Mouse (Mus musculus): ENCODE data around the gene Krt84. TPM values are rescaled to one million over a fixed set of nuclear protein-coding genes. Genes with fewer than 3 reads are reported as not detected.
"Not testable (repeated sequence)": the region's sequence is repeated elsewhere in the genome, so short reads cannot be mapped to it uniquely, and the experiment has no call there.

Gene Krt84
- total RNA-seq (2021) = not detected

- no peak for DNase-seq (ENCODE audit: low spot score)
- intact Hi-C loops (cut with DNase I) = no loop called here
These were observed at the start of gene Krt84 for GRCm38 (mm10) chr15:101532720-101533119. TSS of gene Krt84 (minus strand) at chr15:101532820.

GRCm38 (mm10) chr15:101581701-101582100 lies 49.1 kb upstream of the Krt84 start:
- DNase-seq (ENCODE audit: low spot score) = no peak
- intact Hi-C loops (cut with DNase I) = no loop called here

GRCm38 (mm10) chr15:101575506-101575905 lies 42.9 kb upstream of the Krt84 start:
- DNase-seq (ENCODE audit: low spot score) = no peak
- intact Hi-C loops (cut with DNase I) = no loop called here

- intact Hi-C loops (cut with DNase I) = no loop called here
- no peak for DNase-seq (ENCODE audit: low spot score)
These were observed 41.3 kb upstream of the Krt84 start, which contains the start of gene Krt75 for GRCm38 (mm10) chr15:101573796-101574345. TSS of gene Krt75 (minus strand) at chr15:101573904.

GRCm38 (mm10) chr15:101567780-101568179 lies 35.2 kb upstream of the Krt84 start:
- intact Hi-C loops (cut with DNase I) = no loop called here
- DNase-seq (ENCODE audit: low spot score) = no peak

- DNase-seq (ENCODE audit: low spot score) = no peak
- intact Hi-C loops (cut with DNase I) = no loop called here
These were observed 30.2 kb upstream of the Krt84 start, which contains the start of gene Krt90 for GRCm38 (mm10) chr15:101562850-101563249. TSS of gene Krt90 (minus strand) at chr15:101562950.

GRCm38 (mm10) chr15:101558034-101558646 lies 25.5 kb upstream of the Krt84 start:
- DNase-seq (ENCODE audit: low spot score) = no peak
- intact Hi-C loops (cut with DNase I) = no loop called here

- DNase-seq (ENCODE audit: low spot score) = no peak
- intact Hi-C loops (cut with DNase I) = no loop called here
These were observed 20.5 kb upstream of the Krt84 start for GRCm38 (mm10) chr15:101553169-101553568.

- intact Hi-C loops (cut with DNase I) = no loop called here
- no peak for DNase-seq (ENCODE audit: low spot score)
These were observed 19.6 kb upstream of the Krt84 start for GRCm38 (mm10) chr15:101552188-101552587.

GRCm38 (mm10) chr15:101550567-101550966 lies 17.9 kb upstream of the Krt84 start, which contains the start of gene Krt82:
TSS of gene Krt82 (minus strand) at chr15:101550667.
- intact Hi-C loops (cut with DNase I) = no loop called here
- DNase-seq (ENCODE audit: low spot score) = no peak

GRCm38 (mm10) chr15:101544478-101544877 lies 11.9 kb upstream of the Krt84 start:
- DNase-seq (ENCODE audit: low spot score) = no peak
- intact Hi-C loops (cut with DNase I) = no loop called here

GRCm38 (mm10) chr15:101542543-101542942 lies 9.9 kb upstream of the Krt84 start:
- intact Hi-C loops (cut with DNase I) = no loop called here
- no peak for DNase-seq (ENCODE audit: low spot score)

- DNase-seq (ENCODE audit: low spot score) = no peak
- intact Hi-C loops (cut with DNase I) = no loop called here
These were observed 5.9 kb upstream of the Krt84 start for GRCm38 (mm10) chr15:101538580-101538900.

GRCm38 (mm10) chr15:101537864-101538579 lies 5.4 kb upstream of the Krt84 start:
- intact Hi-C loops (cut with DNase I) = no loop called here
- DNase-seq (ENCODE audit: low spot score) = no peak

- intact Hi-C loops (cut with DNase I) = no loop called here
- no peak for DNase-seq (ENCODE audit: low spot score)
These were observed 3.6 kb upstream of the Krt84 start for GRCm38 (mm10) chr15:101536054-101536850.

- no peak for DNase-seq (ENCODE audit: low spot score)
- intact Hi-C loops (cut with DNase I) = loop anchor here (5.0 kb wide), 1 partner anchor 250 kb away; no protein-coding TSS in a partner anchor
These were observed 9.9 kb downstream of the Krt84 start for GRCm38 (mm10) chr15:101522556-101523232.

GRCm38 (mm10) chr15:101519792-101520191 lies 12.8 kb downstream of the Krt84 start:
- peak; percentile 15 for DNase-seq (ENCODE audit: low spot score)
- intact Hi-C loops (cut with DNase I) = loop anchor here (1.0 to 5.0 kb wide), 4 partner anchors 179 to 545 kb away; no protein-coding TSS in a partner anchor

- DNase-seq (ENCODE audit: low spot score); intact Hi-C loops (cut with DNase I): not testable (repeated sequence)
These were observed 15.5 kb downstream of the Krt84 start, which contains the start of gene Gm49425 for GRCm38 (mm10) chr15:101517161-101517560. TSS of gene Gm49425 (minus strand) at chr15:101517261.

GRCm38 (mm10) chr15:101508247-101508646 lies 24.4 kb downstream of the Krt84 start:
- DNase-seq (ENCODE audit: low spot score) = no peak
- intact Hi-C loops (cut with DNase I) = no loop called here
